Mouse (Mus musculus): ENCODE results near the gene Taf4. TPM values are rescaled to one million over a fixed set of nuclear protein-coding genes. Genes with fewer than 3 reads are reported as not detected.
A peak's percentile ranks its signal among the peaks of the same experiment; 100 is the strongest.

Taf4 gene
- polyA plus RNA-seq, 1 experiment from 2014 or later = 5.8 TPM

- H3K36me3 ChIP-seq (replicated peaks) = no peaks in the 10 kb centered on the region
- no peaks in the 10 kb centered on the region for H3K9me3 ChIP-seq
- H3K9ac ChIP-seq = no peak overlapping the region
- 64% methylated on average over 14 of the region's 14 CpGs for WGBS
- no peak overlapping the region for H3K4me3 ChIP-seq (replicated peaks)
- no peak overlapping the region for H3K27ac ChIP-seq
- no peak overlapping the region for H3K4me2 ChIP-seq
- peaks cover 24% of the 10 kb centered on the region for H3K4me1 ChIP-seq
- ATAC-seq (ENCODE audit: low FRiP score) = no peak
- no peaks in the 10 kb centered on the region for H3K27me3 ChIP-seq
Measured at GRCm38 (mm10) chr2:179951542-179952524, 24.6 kb downstream of the Taf4 start.

- peaks cover 47% of the 10 kb centered on the region for H3K4me1 ChIP-seq
- 89% methylated on average over 5 of the region's 5 CpGs for WGBS
Measured at GRCm38 (mm10) chr2:179948820-179949219, 27.6 kb downstream of the Taf4 start.

GRCm38 (mm10) chr2:179947607-179948006 lies 28.8 kb downstream of the Taf4 start:
- Histone ChIP-seq H3K9me3 (no peaks in the 10 kb centered on the region), H3K9ac (no peak overlapping the region), H3K27me3 (no peaks in the 10 kb centered on the region), H3K36me3 (replicated peaks) (no peaks in the 10 kb centered on the region), H3K27ac (no peak overlapping the region), H3K4me2 (no peak overlapping the region), H3K4me3 (replicated peaks) (no peak overlapping the region), H3K4me1 (peaks cover 55% of the 10 kb centered on the region)
- WGBS = 67% methylated on average over 5 of the region's 5 CpGs
- no peak for ATAC-seq (ENCODE audit: low FRiP score)

More at GRCm38 (mm10) chr2:179948820-179949219, 27.6 kb downstream of the Taf4 start:
- no peak overlapping the region for H3K9ac ChIP-seq
- H3K4me2 ChIP-seq = no peak overlapping the region
- ATAC-seq (ENCODE audit: low FRiP score) = no peak
- no peaks in the 10 kb centered on the region for H3K9me3 ChIP-seq
- no peak overlapping the region for H3K4me3 ChIP-seq (replicated peaks)
- H3K27me3 ChIP-seq = no peaks in the 10 kb centered on the region
- H3K27ac ChIP-seq = no peak overlapping the region
- no peaks in the 10 kb centered on the region for H3K36me3 ChIP-seq (replicated peaks)

- no peak overlapping the region for H3K4me3 ChIP-seq (replicated peaks)
- H3K27ac ChIP-seq = no peak overlapping the region
- no peak for ATAC-seq (ENCODE audit: low FRiP score)
- H3K4me1 ChIP-seq = peaks cover 48% of the 10 kb centered on the region
- H3K27me3 ChIP-seq = no peaks in the 10 kb centered on the region
- WGBS = 85% methylated on average over 6 of the region's 6 CpGs
- no peak overlapping the region for H3K9ac ChIP-seq
- no peaks in the 10 kb centered on the region for H3K36me3 ChIP-seq (replicated peaks)
- no peak overlapping the region for H3K4me2 ChIP-seq
- H3K9me3 ChIP-seq = no peaks in the 10 kb centered on the region
Measured at GRCm38 (mm10) chr2:179946496-179946895, 29.9 kb downstream of the Taf4 start.

GRCm38 (mm10) chr2:179945051-179945450 lies 31.4 kb downstream of the Taf4 start:
- 47% methylated on average over 4 of the region's 4 CpGs for WGBS
- H3K9me3 ChIP-seq = no peaks in the 10 kb centered on the region
- no peak for ATAC-seq (ENCODE audit: low FRiP score)

GRCm38 (mm10) chr2:179941696-179942095 lies 34.8 kb downstream of the Taf4 start:
- no peak overlapping the region for H3K27ac ChIP-seq
- H3K9me3 ChIP-seq = no peaks in the 10 kb centered on the region
- H3K4me1 ChIP-seq = peaks cover 40% of the 10 kb centered on the region
- 97% methylated on average over 1 of the region's 1 CpGs for WGBS
- H3K36me3 ChIP-seq (replicated peaks) = no peaks in the 10 kb centered on the region
- no peak overlapping the region for H3K9ac ChIP-seq
- H3K27me3 ChIP-seq = no peaks in the 10 kb centered on the region
- H3K4me2 ChIP-seq = no peak overlapping the region
- ATAC-seq (ENCODE audit: low FRiP score) = no peak
- no peak overlapping the region for H3K4me3 ChIP-seq (replicated peaks)

More at GRCm38 (mm10) chr2:179945051-179945450, 31.4 kb downstream of the Taf4 start:
- peaks cover 52% of the 10 kb centered on the region for H3K4me1 ChIP-seq
- H3K4me2 ChIP-seq = no peak overlapping the region
- H3K27me3 ChIP-seq = no peaks in the 10 kb centered on the region
- H3K4me3 ChIP-seq (replicated peaks) = no peak overlapping the region
- no peaks in the 10 kb centered on the region for H3K36me3 ChIP-seq (replicated peaks)
- H3K27ac ChIP-seq = no peak overlapping the region
- H3K9ac ChIP-seq = no peak overlapping the region

- Histone ChIP-seq H3K27ac (no peak overlapping the region), H3K4me1 (peaks cover 9% of the 10 kb centered on the region; the same call in 1 of the 2 replicates), H3K36me3 (replicated peaks) (peaks cover 34% of the 10 kb centered on the region), H3K9me3 (no peaks in the 10 kb centered on the region), H3K4me3 (replicated peaks) (no peak overlapping the region), H3K27me3 (no peaks in the 10 kb centered on the region), H3K4me2 (no peak overlapping the region), H3K9ac (no peak overlapping the region)
- 88% methylated on average over 4 of the region's 4 CpGs for WGBS
- ATAC-seq (ENCODE audit: low FRiP score) = no peak
Measured at GRCm38 (mm10) chr2:179937091-179937490, 39.4 kb downstream of the Taf4 start.

- Histone ChIP-seq H3K27ac (no peak overlapping the region), H3K9me3 (no peaks in the 10 kb centered on the region), H3K27me3 (no peaks in the 10 kb centered on the region), H3K4me3 (replicated peaks) (no peak overlapping the region), H3K36me3 (replicated peaks) (peaks cover 63% of the 10 kb centered on the region), H3K4me2 (no peak overlapping the region), H3K4me1 (0 out of 2 replicates have a peak, but pooled peaks cover 4% of the 10 kb centered on the region), H3K9ac (no peak overlapping the region)
- ATAC-seq (ENCODE audit: low FRiP score) = no peak
- 78% methylated on average over 3 of the region's 3 CpGs for WGBS
Measured at GRCm38 (mm10) chr2:179934165-179934564, 42.3 kb downstream of the Taf4 start.

GRCm38 (mm10) chr2:179931741-179932140 lies 44.7 kb downstream of the Taf4 start:
- 0 out of 2 replicates have a peak, but pooled peaks have one; percentile 23 for ATAC-seq (ENCODE audit: low FRiP score)
- no peak overlapping the region for H3K27ac ChIP-seq
- 94% methylated on average over 16 of the region's 16 CpGs for WGBS
- H3K36me3 ChIP-seq (replicated peaks) = peaks cover 80% of the 10 kb centered on the region
- no peaks in the 10 kb centered on the region for H3K4me1 ChIP-seq
- no peak overlapping the region for H3K4me2 ChIP-seq
- no peaks in the 10 kb centered on the region for H3K27me3 ChIP-seq
- no peak overlapping the region for H3K4me3 ChIP-seq (replicated peaks)
- H3K9me3 ChIP-seq = no peaks in the 10 kb centered on the region
- no peak overlapping the region for H3K9ac ChIP-seq

GRCm38 (mm10) chr2:179929166-179929565 lies 47.3 kb downstream of the Taf4 start:
- Histone ChIP-seq H3K9me3 (no peaks in the 10 kb centered on the region), H3K4me1 (no peaks in the 10 kb centered on the region), H3K4me2 (no peak overlapping the region), H3K4me3 (replicated peaks) (no peak overlapping the region), H3K9ac (no peak overlapping the region), H3K36me3 (replicated peaks) (peaks cover 88% of the 10 kb centered on the region), H3K27ac (no peak overlapping the region), H3K27me3 (no peaks in the 10 kb centered on the region)
- WGBS = 94% methylated on average over 13 of the region's 13 CpGs
- no peak for ATAC-seq (ENCODE audit: low FRiP score)

- WGBS = 91% methylated on average over 6 of the region's 6 CpGs
- no peak overlapping the region for H3K9ac ChIP-seq
- ATAC-seq (ENCODE audit: low FRiP score) = no peak
- no peaks in the 10 kb centered on the region for H3K27me3 ChIP-seq
- no peaks in the 10 kb centered on the region for H3K9me3 ChIP-seq
- no peak overlapping the region for H3K4me3 ChIP-seq (replicated peaks)
- no peaks in the 10 kb centered on the region for H3K4me1 ChIP-seq
- H3K36me3 ChIP-seq (replicated peaks) = peaks cover 87% of the 10 kb centered on the region
- no peak overlapping the region for H3K27ac ChIP-seq
- no peak overlapping the region for H3K4me2 ChIP-seq
Measured at GRCm38 (mm10) chr2:179924038-179924437, 52.4 kb downstream of the Taf4 start.

- no peak overlapping the region for H3K27ac ChIP-seq
- H3K36me3 ChIP-seq (replicated peaks) = peaks cover 83% of the 10 kb centered on the region
Measured at GRCm38 (mm10) chr2:179921021-179921653, 55.3 kb downstream of the Taf4 start.

More at GRCm38 (mm10) chr2:179921021-179921653, 55.3 kb downstream of the Taf4 start:
- no peaks in the 10 kb centered on the region for H3K9me3 ChIP-seq
- ATAC-seq (ENCODE audit: low FRiP score) = no peak
- no peak overlapping the region for H3K4me3 ChIP-seq (replicated peaks)
- H3K4me1 ChIP-seq = no peaks in the 10 kb centered on the region
- no peak overlapping the region for H3K4me2 ChIP-seq
- H3K27me3 ChIP-seq = no peaks in the 10 kb centered on the region
- 96% methylated on average over 8 of the region's 8 CpGs for WGBS
- no peak overlapping the region for H3K9ac ChIP-seq

Data from forebrain, embryonic 12.5 days (tissue).